Mouse (Mus musculus) lung, postnatal 14 days (tissue): Measurements from ENCODE around the gene Umodl1.
A peak's percentile ranks its signal among the peaks of the same experiment; 100 is the strongest.

Experiments used
- DNase-seq: peaks from one replicate; pipeline ENCODE4 v3.0.0; 2021

Gene Umodl1

DNA sequence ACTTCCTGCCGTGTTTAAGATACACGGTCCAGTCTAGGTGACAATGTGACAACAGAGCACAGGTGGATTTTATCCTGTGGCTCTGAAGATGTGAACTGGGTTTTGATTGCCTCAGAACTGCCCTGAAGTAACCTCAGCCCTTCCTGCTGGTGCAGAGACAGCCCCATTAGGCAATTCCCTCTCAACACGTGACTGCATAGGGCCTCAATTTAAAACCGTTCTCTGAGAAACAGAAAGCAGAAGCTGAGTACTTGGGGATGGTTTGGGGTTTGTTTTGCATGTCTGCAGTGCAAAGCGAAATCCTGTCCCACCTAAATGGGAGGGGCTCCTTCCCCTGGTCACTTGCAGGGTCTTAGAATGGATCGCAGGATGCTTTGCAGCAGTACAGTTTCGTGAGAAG lies 85.2 kb downstream of the Umodl1 start:
- DNase-seq: peak; percentile 51

DNA sequence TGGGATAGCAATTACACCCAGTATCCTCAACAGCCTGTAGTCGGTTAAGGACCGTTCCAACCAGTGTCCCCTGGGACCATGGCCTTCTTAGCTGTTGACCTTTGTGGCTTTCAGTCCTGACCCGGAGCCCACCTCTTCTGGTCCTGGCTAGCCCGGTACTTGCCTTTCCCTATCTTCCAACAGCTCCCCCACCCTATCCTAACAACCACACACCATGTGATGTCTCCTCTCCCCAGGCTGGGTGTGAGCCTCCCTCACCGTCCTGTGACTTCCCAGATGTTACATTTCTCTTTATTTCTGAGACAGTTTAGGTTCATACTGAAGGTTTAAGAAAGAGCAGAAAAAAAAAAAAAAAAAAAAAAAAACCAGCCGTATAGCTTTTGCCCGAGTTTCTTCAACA lies 86.0 kb downstream of the Umodl1 start:
- no peak for DNase-seq

DNA sequence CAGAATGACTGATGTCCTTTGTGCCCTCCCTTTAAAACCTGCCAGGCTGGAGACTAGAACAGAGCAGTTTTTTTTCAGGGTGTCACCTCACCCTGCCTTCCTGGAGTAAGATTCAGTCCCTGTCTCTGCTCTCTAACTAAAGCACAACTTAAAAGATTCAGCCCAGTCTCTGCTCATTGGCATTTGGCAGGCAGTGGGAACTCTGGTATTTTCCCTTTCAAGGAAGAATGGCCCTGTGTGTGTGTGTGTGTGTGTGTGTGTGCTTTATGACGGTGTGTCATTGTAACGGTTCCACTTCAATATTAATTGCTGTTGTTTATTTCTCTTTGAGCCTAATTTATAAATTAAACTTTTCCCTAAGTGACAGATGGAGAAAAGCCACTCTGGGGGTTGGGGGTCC lies 88.3 kb downstream of the Umodl1 start:
- DNase-seq: no peak

DNA sequence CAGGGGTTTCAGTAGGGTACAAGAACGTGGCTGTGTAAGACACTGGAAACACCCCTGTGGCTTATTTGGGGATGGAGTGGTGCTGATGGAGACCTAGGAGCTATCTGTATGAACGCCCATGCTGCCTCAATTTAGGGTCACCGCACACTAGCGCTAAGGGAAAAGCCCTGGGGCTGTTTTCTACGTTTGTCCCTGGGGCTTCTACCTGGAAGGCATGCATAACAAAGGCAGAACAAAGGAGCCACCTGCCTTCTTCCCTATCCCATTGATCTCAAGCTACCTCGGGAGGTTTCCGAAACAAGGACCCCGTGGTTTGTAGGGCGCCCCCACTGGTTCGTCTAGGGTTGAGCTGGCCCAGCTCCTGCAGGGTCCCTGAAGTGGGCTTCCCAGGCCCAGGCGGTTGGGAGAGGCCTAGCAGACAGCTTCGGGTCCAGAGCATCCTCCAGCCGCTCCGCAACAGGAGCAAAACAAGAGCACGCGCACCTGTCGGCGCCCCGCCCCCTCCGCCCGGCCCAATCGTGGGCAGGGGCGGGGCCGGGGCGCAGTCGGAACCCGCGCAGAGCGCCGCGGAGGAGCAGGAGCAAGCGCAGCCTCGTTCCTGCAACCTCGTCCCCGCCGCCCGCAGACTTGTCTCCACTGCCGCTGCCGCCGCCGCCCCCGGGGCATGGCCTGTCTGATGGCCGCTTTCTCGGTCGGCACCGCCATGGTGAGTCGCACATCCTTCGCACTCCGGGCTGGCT lies 102.9 kb downstream of the Umodl1 start, which contains the start of gene Abcg1:
TSS of gene Abcg1 (plus strand) at position 525 of the 740 bp plus-strand sequence.
- DNase-seq: peak; percentile 67

DNA sequence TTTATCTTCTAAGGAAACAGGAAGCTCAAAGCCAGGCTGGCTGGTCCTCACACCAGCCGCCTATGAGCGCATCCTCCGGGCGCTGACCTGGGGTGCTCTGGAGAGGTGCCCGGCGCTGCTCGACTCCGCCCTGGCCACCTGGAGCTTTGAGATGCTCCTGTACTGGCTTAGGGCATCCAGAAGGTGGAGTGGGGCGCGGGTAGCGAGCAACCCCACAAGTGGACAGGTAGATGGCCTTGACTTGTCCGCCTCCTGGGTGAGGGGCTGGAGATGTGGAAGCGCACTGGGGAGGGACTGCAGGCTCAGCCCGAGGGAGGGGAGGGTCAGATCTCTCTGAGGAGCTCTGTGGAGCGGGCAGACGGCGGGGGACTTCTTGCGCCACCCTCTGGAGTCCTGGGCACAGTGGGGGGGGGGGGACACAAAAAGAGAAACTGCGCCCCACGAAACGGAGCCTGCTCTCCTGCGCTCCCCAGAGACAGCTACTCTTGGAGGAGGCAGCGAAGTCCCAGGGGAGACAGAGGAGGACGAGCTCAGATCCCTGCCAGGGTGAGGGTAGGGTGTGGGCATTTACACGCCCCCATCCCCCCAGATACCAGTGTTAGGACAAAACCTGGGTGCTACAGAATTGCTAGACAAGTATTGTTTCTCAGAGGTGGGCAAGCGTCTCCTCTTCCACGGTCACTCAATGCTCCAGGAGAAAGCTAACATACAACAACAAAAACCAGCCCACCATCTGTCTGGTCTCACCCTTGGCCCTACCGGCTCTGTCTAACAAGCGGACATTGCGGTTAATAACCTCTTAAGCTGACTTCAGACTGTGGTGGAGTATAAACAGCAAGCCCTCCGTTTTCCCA lies 103.7 kb downstream of the Umodl1 start:
- DNase-seq: no peak

DNA sequence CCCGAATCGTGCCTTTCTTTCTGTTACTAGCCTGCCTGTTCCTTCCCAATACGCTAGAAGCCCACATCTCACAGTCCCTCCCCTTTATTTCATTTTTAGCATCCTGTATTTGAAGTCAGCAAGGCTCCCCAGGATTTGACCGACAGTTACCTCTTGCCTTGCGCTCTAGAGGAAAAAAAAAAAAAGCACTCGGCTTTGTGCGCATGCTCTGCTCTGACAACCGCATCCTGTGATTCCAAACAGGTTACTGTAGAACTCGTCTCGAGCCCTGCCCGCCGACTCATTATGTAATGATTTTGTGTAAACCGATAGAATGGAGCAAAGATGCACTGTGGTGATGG lies 104.3 kb downstream of the Umodl1 start:
- peak; percentile 76 for DNase-seq

DNA sequence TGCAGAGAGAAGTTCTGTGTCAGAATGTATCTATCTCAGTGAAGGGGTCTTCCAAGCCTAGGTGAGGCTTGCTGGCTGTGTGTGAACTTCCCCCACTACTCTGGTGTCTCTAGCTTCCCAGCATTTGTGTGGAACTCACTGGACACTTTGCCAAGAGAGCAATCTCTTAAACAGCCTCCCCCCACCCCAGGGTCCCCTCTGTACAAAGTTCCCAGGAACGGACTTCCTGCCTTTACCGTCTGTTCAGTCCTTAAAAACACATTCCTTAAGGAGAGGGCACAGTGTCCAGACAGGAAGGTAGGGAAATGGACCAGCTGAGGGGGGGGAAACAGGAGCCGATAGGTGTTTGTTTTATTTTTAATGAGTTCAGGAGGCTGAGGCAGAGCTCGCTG lies 105.8 kb downstream of the Umodl1 start:
- no peak for DNase-seq
